Mouse (Mus musculus) gastrocnemius, adult 2 months (tissue): ENCODE results near the gene Morn5. TPM values are rescaled to one million over a fixed set of nuclear protein-coding genes. Genes with fewer than 3 reads are reported as not detected.

ENCODE experiments used
- DNase-seq: peaks from one replicate; pipeline ENCODE4 v3.0.0; 2022
- H3K27ac ChIP-seq: fragments of 200-600 bp; 2 replicates; pipeline ENCODE4 v1.8.1; 2022; ENCODE audit warnings: mild to moderate bottlenecking
- H3K4me3 ChIP-seq: fragments of 200-600 bp; 2 replicates; pipeline ENCODE4 v1.8.1; 2022; ENCODE audit warnings: mild to moderate bottlenecking, moderate library complexity
- CTCF ChIP-seq: fragments of 200-600 bp; IDR thresholded peaks from 2 replicates; pipeline ENCODE4 v1.8.1; 2022; ENCODE audit warnings: antibody characterized with exemption, mild to moderate bottlenecking, moderate library complexity
- intact Hi-C: fragments of 180-260 bp; cut with DNase I; formaldehyde crosslinking; loops from one replicate; pipeline ENCODE4 v1.15.1; 2025
- total RNA-seq, 2 experiments: library from RNA; stranded (reverse); gene quantifications; 2 replicates each; pipeline ENCODE4 v1.2.3; 2021

Morn5 gene
- total RNA-seq, 2 experiments from 2014 or later = not detected

DNA sequence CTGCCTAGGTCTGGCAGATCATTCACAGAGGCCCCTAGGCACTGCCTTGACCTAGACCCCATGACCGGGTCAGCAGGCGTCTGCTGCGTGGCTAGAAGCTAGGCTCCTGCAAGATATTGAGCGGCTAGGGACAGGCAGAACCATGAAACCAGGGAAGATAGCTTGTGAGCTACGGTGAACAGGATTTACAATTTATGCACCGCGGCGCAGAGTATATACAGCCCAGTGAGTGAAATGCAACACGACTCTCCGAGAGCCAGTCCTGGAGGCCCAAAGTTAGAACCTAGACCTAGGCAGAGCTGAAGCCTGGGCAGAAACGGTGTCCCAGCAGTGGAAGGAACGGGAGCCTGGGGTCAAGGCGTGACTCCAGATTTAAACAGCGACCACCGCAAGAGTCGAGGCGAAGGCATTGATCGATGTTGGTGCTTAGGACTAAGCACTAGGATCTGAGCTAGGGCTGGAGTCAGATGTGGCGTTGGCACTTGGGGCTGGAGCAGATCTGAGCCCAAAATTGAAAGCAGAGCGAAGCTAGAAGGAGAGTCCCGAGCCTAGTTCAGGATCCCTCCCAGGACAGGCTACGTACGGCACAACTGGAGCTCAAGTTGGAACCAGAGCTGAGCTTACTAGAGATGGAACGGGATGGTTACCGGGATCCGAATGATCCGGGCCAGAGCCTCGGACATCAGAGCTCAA, 52.8 kb downstream of the Morn5 start:
- no peak for DNase-seq
- intact Hi-C loops = no loop called here
- Histone ChIP-seq H3K27ac (no peak overlapping the region; the same call in 1 of the 2 replicates), H3K4me3 (peak overlapping the region; percentile 78)
- no peak for TF ChIP-seq CTCF

DNA sequence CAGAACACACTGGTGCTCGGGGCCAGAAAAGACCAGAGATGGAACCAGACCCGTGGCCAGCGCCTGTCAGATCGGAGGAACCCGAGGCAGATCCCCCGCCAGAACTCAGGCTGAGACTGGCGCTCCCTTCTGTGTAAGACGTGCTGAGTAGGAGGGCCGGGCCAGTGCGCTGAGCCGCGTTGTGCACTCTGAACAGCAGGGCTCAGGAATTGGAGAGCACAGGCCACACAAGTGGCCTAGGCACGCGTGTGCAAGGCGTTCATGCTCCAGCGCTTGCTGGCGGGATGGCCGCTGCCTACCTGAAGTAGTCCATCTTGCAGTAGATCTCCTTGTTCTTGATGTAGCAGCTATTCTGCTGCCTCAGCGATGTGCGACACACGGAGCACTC, 53.3 kb downstream of the Morn5 start:
- no peak for DNase-seq
- Histone ChIP-seq H3K4me3 (peak overlapping the region; percentile 78), H3K27ac (0 out of 2 replicates have a peak overlapping the region, but pooled peaks have one; percentile 1)
- intact Hi-C loops = no loop called here
- TF ChIP-seq CTCF = no peak

DNA sequence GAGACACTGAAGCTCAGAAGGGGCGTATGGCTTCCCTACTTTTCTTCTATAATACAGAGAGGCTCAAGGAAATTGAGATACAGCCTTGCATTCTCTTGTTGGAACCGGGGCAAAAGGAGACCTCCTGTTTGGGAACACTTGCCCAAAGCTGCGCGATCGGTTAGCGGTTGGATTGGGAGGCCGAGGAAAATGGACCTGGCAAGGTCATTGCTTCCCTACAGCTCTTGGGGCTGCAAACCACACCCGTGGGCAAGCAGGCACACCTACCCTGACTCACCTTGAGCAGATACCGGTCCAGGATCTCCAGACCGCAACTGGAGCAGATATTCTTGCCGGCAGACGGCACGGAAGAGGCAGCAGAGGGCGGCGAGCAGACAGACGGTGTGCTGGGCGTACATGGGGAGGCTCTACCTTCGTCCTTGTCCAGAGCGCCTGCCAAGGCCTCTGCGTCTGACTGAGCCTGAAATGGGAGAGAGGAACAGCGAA, 53.9 kb downstream of the Morn5 start:
- H3K27ac ChIP-seq = peak overlapping the region; percentile 48
- intact Hi-C loops = no loop called here
- DNase-seq = no peak
- no peak for TF ChIP-seq CTCF
- peak overlapping the region; percentile 78 for H3K4me3 ChIP-seq

DNA sequence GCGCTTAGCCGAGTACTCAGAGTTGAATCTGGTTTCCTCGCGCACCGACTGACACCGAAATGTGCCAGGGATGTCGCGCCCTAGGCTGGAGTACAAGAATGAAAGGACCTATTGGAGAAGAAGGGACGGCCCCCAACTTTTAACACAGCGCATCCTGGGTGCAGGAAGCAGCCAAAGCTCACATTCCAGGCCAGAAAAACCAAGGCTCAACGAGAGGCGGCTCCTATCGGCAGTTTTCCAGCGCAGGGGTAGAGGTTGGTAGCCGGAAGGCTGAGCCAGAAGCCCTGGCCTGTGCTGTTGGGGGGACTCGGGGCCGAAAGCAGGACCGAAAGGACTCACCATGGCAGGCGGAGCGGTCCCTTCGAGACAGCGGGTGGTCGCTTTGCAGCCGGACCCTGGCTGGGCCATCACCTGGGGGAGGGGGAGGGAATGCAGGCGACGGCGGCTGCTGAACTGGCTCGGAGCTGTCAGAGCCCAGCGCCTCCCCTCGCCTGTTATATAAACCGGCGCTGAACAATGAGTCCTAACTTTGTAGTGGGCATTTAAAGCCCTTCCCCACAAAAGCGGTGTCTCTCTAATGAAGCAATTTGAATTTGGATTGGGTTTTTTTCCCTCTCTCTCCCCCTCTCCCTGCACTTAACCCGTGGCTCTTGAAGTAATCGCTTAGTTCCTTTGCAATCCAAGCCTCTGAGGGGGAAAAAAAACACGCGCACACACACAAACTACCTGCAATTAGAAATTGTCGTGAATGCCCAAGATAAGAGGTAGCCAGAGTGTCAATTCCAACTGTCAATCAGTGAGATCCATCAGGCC, 54.5 kb downstream of the Morn5 start:
- no peak for TF ChIP-seq CTCF
- Histone ChIP-seq H3K4me3 (peak overlapping the region; percentile 78), H3K27ac (peak overlapping the region; percentile 48)
- intact Hi-C loops = no loop called here
- DNase-seq = no peak

DNA sequence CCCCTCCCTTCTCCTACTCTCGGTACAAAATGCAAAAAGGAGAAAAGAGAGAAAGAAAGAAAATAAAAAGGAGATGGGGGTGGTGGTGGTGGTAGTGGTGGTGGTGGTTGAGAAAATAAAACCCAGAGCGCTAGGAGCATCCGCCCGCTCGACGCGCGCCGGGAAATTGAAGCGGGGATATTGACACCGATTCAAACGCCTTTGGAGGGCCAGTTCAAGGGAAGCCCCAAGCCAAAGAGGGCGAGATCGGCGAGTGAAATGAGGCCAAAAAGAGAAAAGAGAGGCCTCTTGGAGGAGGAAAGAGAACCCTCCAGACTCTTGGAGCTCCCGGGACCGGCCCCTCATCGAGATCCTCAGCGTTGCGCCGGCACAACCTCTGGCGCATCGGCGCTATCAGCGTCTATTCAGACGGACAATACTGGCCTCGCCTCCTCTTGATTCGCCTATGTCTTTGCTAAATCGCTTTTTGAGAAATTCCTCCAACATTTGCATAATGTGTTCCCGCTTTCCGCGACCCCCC, 55.2 kb downstream of the Morn5 start:
- TF ChIP-seq CTCF = no peak
- peak; percentile 24 for DNase-seq
- H3K4me3 ChIP-seq = peak overlapping the region; percentile 78
- intact Hi-C loops = no loop called here
- H3K27ac ChIP-seq = peak overlapping the region; percentile 75

DNA sequence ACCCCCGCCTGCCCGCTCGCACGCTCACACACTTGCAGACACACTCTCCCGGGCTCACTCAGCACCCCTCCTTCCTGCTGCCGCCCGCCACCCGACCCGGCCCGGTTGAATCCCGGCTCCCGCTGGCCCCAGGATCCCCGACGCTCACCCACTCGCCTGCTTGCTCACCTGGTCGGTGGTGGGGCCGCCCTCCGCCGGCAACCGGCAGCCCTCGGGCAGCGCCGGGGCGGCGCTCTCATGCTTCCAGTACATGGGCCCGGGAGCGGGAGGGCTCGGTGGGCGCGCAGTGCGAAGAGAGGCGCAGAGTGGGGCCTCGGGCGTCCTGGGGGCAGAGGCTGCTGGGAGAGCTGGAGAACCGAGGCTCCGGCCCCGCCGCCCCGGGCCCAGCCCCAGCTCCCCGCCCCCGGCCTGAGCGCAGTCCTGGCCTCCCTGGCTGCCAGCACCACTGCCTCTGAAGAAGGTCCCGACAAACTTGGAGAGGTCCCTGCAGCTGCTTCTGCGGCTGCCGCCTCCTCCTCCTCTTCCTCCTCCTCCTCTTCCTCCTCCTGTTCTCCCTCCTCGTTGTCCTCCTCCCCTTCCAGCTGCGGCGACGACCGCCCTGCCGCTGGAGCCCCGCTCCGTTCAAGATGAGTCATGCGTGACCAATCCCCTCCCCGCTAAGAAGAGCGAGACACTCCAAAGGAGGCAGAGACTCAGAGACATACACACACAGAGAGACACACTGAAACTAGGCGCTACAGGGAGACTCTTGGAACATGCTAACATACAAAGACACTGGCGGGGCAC, 55.9 kb downstream of the Morn5 start, which contains the start of gene Lhx6:
TSS of gene Lhx6 (minus strand) at position 453 of the 786 bp plus-strand sequence.
- peak; percentile 34 for DNase-seq
- no peak for TF ChIP-seq CTCF
- peak within 1 kb of the TSS; percentile 75 for H3K27ac ChIP-seq
- H3K4me3 ChIP-seq = peak within 1 kb of the TSS; percentile 78
- intact Hi-C loops = no loop called here

DNA sequence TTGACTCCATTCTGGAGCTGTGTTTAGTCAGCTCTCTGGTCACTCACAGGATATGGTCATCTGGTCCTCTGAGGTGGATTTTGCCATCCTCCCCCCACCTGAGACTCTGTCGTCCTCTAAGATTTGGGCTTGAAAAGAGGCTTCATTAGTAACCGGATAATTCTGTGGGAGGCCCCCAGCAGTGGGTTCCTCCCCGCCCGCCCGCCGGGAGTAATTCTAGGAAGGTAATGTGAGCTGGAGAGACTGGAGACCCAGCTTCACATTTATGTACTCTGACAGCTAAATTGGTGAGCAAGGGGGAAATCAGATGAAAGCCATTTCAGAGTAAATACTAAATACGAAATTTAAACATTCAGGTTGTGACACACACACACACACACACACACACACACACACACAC, 59.4 kb downstream of the Morn5 start:
- TF ChIP-seq CTCF = no peak
- no peak for DNase-seq
- Histone ChIP-seq H3K27ac (no peak overlapping the region), H3K4me3 (no peak overlapping the region)
- intact Hi-C loops = no loop called here

DNA sequence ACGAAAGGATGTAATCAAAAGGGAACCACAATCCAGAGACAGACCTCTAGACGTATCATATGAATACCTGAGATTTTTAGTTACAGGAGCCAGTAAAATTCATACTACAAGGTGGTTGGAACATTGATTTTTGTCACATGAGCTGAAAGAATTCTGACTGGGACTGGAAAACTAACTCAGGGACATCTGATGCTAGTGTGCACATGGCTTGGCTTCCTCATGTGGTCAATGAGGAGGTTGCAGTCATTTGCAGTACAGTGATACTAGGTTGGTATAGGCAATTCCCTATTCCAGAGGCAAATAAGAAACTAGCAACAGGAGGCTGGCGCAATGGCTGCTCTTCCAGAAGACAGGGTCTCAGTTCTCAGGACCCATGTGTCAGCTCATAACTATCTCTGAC, 63.4 kb downstream of the Morn5 start:
- intact Hi-C loops = no loop called here
- no peak for DNase-seq
- H3K4me3 ChIP-seq = no peak overlapping the region
- no peak overlapping the region for H3K27ac ChIP-seq
- 0 out of 2 replicates have a peak, but pooled peaks have one; percentile 4 for TF ChIP-seq CTCF

DNA sequence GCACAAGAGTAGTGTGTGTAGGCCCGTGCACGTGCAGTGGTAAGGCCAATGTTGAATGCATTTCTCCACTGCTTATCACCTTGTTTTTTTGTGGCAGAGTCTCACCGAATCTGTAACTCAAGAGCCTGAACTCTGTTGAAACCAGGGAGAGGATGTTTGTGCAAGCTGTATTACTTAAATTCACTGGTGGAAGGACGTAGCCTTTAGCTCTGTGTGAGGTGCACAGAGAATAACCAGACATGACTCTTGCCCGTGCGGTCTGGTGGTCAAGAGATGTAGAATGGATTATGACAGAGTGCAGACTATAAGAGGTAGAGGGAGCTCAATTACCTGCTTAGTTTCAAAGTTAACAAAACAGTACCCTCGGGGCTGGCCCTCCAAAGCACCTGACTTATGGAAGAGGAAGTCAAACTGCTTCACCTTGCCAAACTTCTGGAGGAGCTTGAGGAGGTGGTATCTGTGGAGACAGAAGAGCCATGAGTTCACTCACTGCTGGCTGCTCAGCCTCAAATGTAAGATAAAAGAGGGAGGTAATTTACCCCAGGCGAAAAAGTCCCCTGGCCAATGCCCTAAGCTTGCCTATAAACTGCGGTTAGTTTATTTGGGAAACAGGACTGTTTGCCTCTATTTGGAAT, 77.7 kb downstream of the Morn5 start:
- Histone ChIP-seq H3K4me3 (no peak overlapping the region), H3K27ac (no peak overlapping the region; the same call in 1 of the 2 replicates)
- no peak for DNase-seq
- intact Hi-C loops = no loop called here
- no peak for TF ChIP-seq CTCF

DNA sequence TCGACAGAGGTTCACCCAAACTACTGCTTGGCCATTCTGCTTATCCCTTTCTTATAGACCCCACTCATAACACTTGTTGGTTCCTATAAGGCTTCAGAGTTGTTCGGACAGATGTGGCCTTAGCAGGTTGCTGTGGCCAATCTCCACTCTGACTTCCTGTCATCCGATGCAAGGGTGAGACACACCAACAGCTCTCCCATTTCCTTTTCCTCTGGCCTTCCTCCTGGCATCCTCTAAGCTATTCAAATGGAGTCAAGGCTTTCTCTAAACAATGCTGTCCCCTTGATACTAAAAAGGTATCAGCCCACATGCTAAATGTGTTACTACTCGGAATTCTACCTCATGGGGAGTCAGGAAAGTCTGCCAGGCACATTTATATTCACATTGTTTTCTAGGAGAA, 78.7 kb downstream of the Morn5 start:
- no peak overlapping the region for H3K4me3 ChIP-seq

DNA sequence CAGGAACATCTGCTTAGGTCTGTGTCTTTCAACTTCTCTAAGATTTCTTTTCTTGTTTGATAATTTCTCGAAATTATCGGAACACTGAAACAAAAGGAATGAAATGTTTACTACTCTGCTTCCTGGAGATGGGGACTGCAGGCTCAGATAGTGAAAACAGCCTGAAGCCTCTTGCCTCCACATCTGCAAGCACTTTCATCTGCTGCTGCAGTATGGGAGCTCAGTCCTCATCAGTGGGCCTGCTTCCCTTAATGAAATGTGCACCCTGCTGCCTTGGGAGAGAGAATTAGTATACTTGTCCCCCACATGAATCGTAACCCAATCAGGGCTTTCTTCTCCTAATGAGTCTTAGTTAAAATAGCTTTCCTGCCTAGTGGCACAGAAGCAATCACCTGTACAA, 79.8 kb downstream of the Morn5 start:
- Histone ChIP-seq H3K27ac (peak overlapping the region; percentile 60), H3K4me3 (no peak overlapping the region)
- TF ChIP-seq CTCF = no peak
- no peak for DNase-seq
- intact Hi-C loops = no loop called here

More for the DNA sequence above, 78.7 kb downstream of the Morn5 start:
- intact Hi-C loops = no loop called here
- TF ChIP-seq CTCF = no peak
- no peak for DNase-seq
- H3K27ac ChIP-seq = peak overlapping the region; percentile 63

Other genes starting within 250 kb of the Morn5 start
- 1 to 10 TPM; 3.0 to 3.4 TPM for gene Ttll11, start 69.5 kb upstream of the Morn5 start, total RNA-seq
- gene Ndufa8, start 52 bp upstream of the Morn5 start, total RNA-seq = 100 to 1,000 TPM; 298 to 413 TPM
- 1 to 10 TPM; 1.6 to 2.6 TPM for gene Lhx6, start 56.0 kb downstream of the Morn5 start, total RNA-seq
- 10 to 100 TPM; 15.8 to 16.7 TPM for gene Mrrf, start 86.9 kb downstream of the Morn5 start, total RNA-seq
- gene Rbm18, start 87.3 kb downstream of the Morn5 start, total RNA-seq = 10 to 100 TPM; 31.9 to 33.5 TPM
- gene Ptgs1, start 181.0 kb downstream of the Morn5 start, total RNA-seq = 1 to 10 TPM; 3.9 to 5.5 TPM